Mouse (Mus musculus) heart, embryonic 13.5 days (tissue): ENCODE results near the gene Vmn1r237. TPM values are rescaled to one million over a fixed set of nuclear protein-coding genes. Genes with fewer than 3 reads are reported as not detected.

ENCODE experiments used
- ATAC-seq: fragments of 200-750 bp; cut with Nextera tagmentation; 2 replicates; pipeline ENCODE4 v1.8.0; 2017; ENCODE audit warnings: moderate TSS enrichment; ENCODE audit not compliant: insufficient number of reproducible peaks, low FRiP score, low TSS enrichment; ENCODE audit errors: extremely low read depth
- H3K27ac ChIP-seq: fragments of 300-500 bp; sonication (generic); replicated peaks from 2 replicates; pipeline ENCODE4 v1.5.1; 2015; ENCODE audit warnings: moderate library complexity, mild to moderate bottlenecking, inconsistent platforms
- H3K27me3 ChIP-seq: fragments of 300-500 bp; sonication (generic); replicated peaks from 2 replicates; pipeline ENCODE4 v1.6.1; 2015; ENCODE audit warnings: mild to moderate bottlenecking, inconsistent platforms
- H3K36me3 ChIP-seq: fragments of 300-500 bp; sonication (generic); 2 replicates; pipeline ENCODE4 v1.6.1; 2015; ENCODE audit warnings: mild to moderate bottlenecking, inconsistent platforms
- H3K4me1 ChIP-seq: fragments of 300-500 bp; sonication (generic); 2 replicates; pipeline ENCODE4 v1.6.1; 2015; ENCODE audit warnings: inconsistent platforms
- H3K4me2 ChIP-seq: fragments of 300-500 bp; sonication (generic); 2 replicates; pipeline ENCODE4 v1.6.1; 2015; ENCODE audit warnings: inconsistent platforms, mild to moderate bottlenecking, moderate library complexity
- H3K4me3 ChIP-seq: fragments of 300-500 bp; sonication (generic); 2 replicates; pipeline ENCODE4 v1.5.1; 2015; ENCODE audit warnings: moderate library complexity, mild to moderate bottlenecking, inconsistent platforms
- H3K9ac ChIP-seq: fragments of 300-500 bp; sonication (generic); 2 replicates; pipeline ENCODE4 v1.6.1; 2015; ENCODE audit warnings: inconsistent platforms, mild to moderate bottlenecking, moderate library complexity
- H3K9me3 ChIP-seq: fragments of 300-500 bp; sonication (generic); 2 replicates; pipeline ENCODE4 v1.6.1; 2016; ENCODE audit warnings: inconsistent platforms
- WGBS: fragments of 180-500 bp; shearing (Covaris S2); methylation state at CpG from one replicate; pipeline ENCODE4 v1.1.7; 2015; ENCODE audit warnings: mixed read lengths; 5-methylcytosine and 5-hydroxymethylcytosine counted together
- microRNA-seq: library from miRNA; unstranded; fragments of <30 nt; microRNA quantifications from one replicate; pipeline ENCODE4, GENCODE M21; 2016
- polyA plus RNA-seq: library from polyadenylated mRNA; unstranded; fragments of >200 nt; fragmentation: Nextera tagmentation; extraction: Ambion mirVana; gene quantifications from 2 replicates; pipeline ENCODE4 v1.2.1, GENCODE M21; 2015

Vmn1r237 gene
- not detected in 2 replicates for polyA plus RNA-seq

DNA sequence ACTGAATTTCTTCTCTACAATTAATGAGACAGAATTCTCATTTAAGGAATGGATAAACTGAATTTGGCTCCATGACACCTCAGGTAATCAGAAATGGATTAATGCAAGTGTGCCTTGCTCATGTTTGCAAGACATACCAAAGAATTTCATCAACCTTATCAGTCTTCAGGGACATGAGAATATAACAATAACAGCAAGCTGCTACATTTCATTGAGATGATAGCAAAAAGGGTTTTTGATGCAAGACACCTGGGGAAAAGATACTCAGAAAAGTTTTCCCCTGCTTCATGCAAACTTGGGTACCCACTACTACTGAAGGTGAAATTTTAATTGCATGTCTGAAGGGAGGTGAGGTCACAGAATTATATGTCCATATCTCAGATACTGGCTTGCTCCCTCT is at the start of gene Vmn1r237:
TSS of gene Vmn1r237 (plus strand) at position 301 of the 400 bp plus-strand sequence.
- ATAC-seq, result no peak
- Histone ChIP-seq H3K4me3 (no peak within 1 kb of the TSS), H3K4me1 (no peaks in the 10 kb centered on the region), H3K27me3 (no peaks in the 10 kb centered on the region), H3K9me3 (peaks cover 3% of the 10 kb centered on the region; the same call in 1 of the 2 replicates), H3K36me3 (no peaks in the 10 kb centered on the region), H3K27ac (no peak within 1 kb of the TSS), H3K9ac (no peak within 1 kb of the TSS), H3K4me2 (no peak within 1 kb of the TSS)

DNA sequence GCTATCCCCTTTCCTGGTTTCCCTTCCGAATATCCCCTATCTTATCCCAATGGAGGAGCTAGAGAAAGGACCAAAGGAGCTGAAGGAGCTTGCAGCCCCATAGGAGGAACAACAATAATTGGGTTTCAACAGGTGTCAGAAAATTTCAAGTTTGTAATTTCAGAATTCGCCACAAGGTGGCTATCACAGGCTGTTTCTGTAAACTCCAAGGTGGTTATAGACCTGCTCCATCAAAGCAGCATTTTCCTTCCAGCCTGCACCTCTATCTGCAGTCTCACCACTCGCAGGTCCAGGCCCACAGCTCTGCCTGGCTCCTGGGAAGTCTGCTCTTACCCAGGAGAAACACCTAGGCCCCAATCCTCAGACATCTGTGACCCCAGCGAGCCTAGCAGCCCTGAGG is 39.6 kb upstream of the Vmn1r237 start:
- no peak for ATAC-seq
- Histone ChIP-seq H3K36me3 (no peaks in the 10 kb centered on the region), H3K27ac (no peak overlapping the region), H3K9me3 (no peaks in the 10 kb centered on the region), H3K4me2 (no peak overlapping the region), H3K27me3 (no peaks in the 10 kb centered on the region), H3K9ac (no peak overlapping the region), H3K4me3 (no peak overlapping the region), H3K4me1 (no peaks in the 10 kb centered on the region)
- WGBS, result 9% methylated on average over 4 of the region's 4 CpGs

DNA sequence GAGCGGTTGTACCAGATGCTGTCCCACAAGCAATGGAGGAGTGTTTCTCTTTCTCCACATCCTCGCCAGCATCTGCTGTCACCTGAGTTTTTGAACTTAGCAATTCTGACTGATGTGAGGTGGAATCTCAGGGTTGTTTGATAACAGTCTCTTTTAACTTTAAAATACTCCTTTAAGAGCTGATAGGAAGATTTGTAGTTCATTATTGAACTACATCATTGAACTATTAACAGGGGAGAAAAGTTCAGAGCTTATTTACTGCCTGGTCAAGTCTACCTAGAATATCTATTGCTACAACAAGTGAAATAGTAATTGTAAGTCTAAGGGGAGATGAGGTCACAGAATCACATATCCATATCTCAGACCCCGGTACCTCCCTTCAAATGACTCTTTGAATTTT is 29.0 kb upstream of the Vmn1r237 start, which contains the start of gene Vmn1r236:
TSS of gene Vmn1r236 (plus strand) at position 301 of the 400 bp plus-strand sequence.
- no peak for ATAC-seq
- Histone ChIP-seq H3K9me3 (no peaks in the 10 kb centered on the region), H3K4me3 (no peak within 1 kb of the TSS), H3K27me3 (no peaks in the 10 kb centered on the region), H3K27ac (no peak within 1 kb of the TSS), H3K4me1 (no peaks in the 10 kb centered on the region), H3K9ac (no peak within 1 kb of the TSS), H3K4me2 (no peak within 1 kb of the TSS), H3K36me3 (no peaks in the 10 kb centered on the region)
- 68% methylated on average over 3 of the region's 3 CpGs for WGBS

GRCm38 (mm10) chr17:21284395-21284794 is 27.3 kb upstream of the Vmn1r237 start:
- no peak overlapping the region for H3K27ac ChIP-seq

GRCm38 (mm10) chr17:21289695-21290094 is 22.0 kb upstream of the Vmn1r237 start:
- no peaks in the 10 kb centered on the region for H3K4me1 ChIP-seq
- no peak for ATAC-seq

More at GRCm38 (mm10) chr17:21284395-21284794, 27.3 kb upstream of the Vmn1r237 start:
- Histone ChIP-seq H3K27me3 (no peaks in the 10 kb centered on the region), H3K36me3 (no peaks in the 10 kb centered on the region), H3K9ac (no peak overlapping the region), H3K9me3 (no peaks in the 10 kb centered on the region), H3K4me1 (no peaks in the 10 kb centered on the region), H3K4me2 (no peak overlapping the region), H3K4me3 (no peak overlapping the region)
- no peak for ATAC-seq

More at GRCm38 (mm10) chr17:21289695-21290094, 22.0 kb upstream of the Vmn1r237 start:
- H3K27me3 ChIP-seq, result no peaks in the 10 kb centered on the region
- no peak overlapping the region for H3K27ac ChIP-seq
- no peaks in the 10 kb centered on the region for H3K36me3 ChIP-seq
- H3K9ac ChIP-seq, result no peak overlapping the region
- no peak overlapping the region for H3K4me3 ChIP-seq
- H3K4me2 ChIP-seq, result no peak overlapping the region
- H3K9me3 ChIP-seq, result no peaks in the 10 kb centered on the region

Small RNA genes lying within 50 kb of the gene (microRNA-seq; reads per million reads assigned to microRNA genes)
- not detected for gene Gm26384

Other genes starting within 250 kb of the Vmn1r237 start
- not detected in 2 replicates for gene Vmn1r234, start 85.8 kb upstream of the Vmn1r237 start, polyA plus RNA-seq
- not detected in 2 replicates for gene Vmn1r235, start 55.5 kb upstream of the Vmn1r237 start, polyA plus RNA-seq
- not detected in 2 replicates for gene Vmn1r236, start 28.9 kb upstream of the Vmn1r237 start, polyA plus RNA-seq
- gene Zfp677, start 71.9 kb downstream of the Vmn1r237 start, polyA plus RNA-seq, result 1.8 TPM in 2 replicates
- 3.1 and 3.4 TPM in 2 replicates for gene Zfp54, start 111.4 kb downstream of the Vmn1r237 start, polyA plus RNA-seq
- 10.1 and 10.5 TPM in 2 replicates for gene Zfp51, start 138.5 kb downstream of the Vmn1r237 start, polyA plus RNA-seq
- 5.7 and 6.2 TPM in 2 replicates for gene Zfp53, start 177.1 kb downstream of the Vmn1r237 start, polyA plus RNA-seq
- 2.7 and 3.3 TPM in 2 replicates for gene Zfp52, start 223.7 kb downstream of the Vmn1r237 start, polyA plus RNA-seq